27 mouse cellular contexts compared by ENCODE assay signal in the genomic region with DNA sequence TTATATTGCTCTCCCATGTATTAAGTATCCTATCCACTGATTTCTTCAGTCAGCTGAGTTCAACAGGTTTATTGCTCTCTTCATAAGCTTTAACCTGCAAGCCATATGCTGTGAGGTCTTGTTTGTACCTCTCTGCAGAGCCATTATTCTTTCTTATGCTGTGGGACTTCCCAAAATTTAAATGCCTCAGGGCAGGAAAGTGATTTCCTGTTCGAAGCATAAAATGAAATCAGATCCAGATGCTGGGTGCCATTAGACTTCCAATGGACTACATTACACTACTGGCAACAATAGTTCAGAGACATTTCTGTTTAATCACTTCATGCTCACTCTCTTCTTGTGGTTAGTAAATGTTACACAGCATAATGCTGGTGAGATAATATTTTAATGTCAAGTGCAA.
A peak's percentile ranks its signal among the peaks of the same experiment; 100 is the strongest.
DNase-seq lines count a peak whose midpoint lies in the region; ATAC-seq lines count a peak whose summit lies in the region.
"Had no signal": no experiment of that assay in that cellular context is flagged by ENCODE, and none has a peak within 500 bp of the region (broad histone marks: within the 10 kb centered on the region; RNA-seq: fewer than 3 reads in every experiment).

No protein-coding gene starts in this region.

- H3K27me3 ChIP-seq in embryonic facial prominence, embryonic 11.5 days (ENCODE audit: control insufficient read depth, insufficient read depth, low read length): no peaks in the 10 kb centered on the region
- no peaks in the 10 kb centered on the region for H3K27me3 ChIP-seq in embryonic facial prominence, embryonic 10.5 days (replicated peaks; ENCODE audit: low read depth, poor library complexity, severe bottlenecking)
- H3K27me3 ChIP-seq in limb, embryonic 11.5 days (ENCODE audit: control insufficient read depth, insufficient read depth, low read length): no peaks in the 10 kb centered on the region
- H3K27me3 ChIP-seq: embryonic facial prominence, embryonic 15.5 days; forebrain, embryonic 12.5 days; kidney, embryonic 15.5 days; liver, embryonic 13.5 days had no signal

- no peak overlapping the region for H3K9ac ChIP-seq in embryonic facial prominence, embryonic 11.5 days (replicated peaks; ENCODE audit: low read length)
- H3K9ac ChIP-seq in limb, embryonic 11.5 days (ENCODE audit: low read length): no peak overlapping the region
- H3K9ac ChIP-seq: embryonic facial prominence, embryonic 15.5 days; forebrain, embryonic 12.5 days; forebrain, postnatal 0 days; hindbrain, embryonic 14.5 days; kidney, embryonic 15.5 days; liver, embryonic 13.5 days had no signal

- DNase-seq in embryonic facial prominence, embryonic 11.5 days (ENCODE audit: low spot score): peak; percentile 91
- no peak for DNase-seq in embryonic facial prominence, embryonic 10.5 days (ENCODE audit: low spot score)
- peak; percentile 30 for DNase-seq in embryo, embryonic 11.5 days (ENCODE audit: low read depth, low spot score)
- DNase-seq in limb, embryonic 11.5 days (ENCODE audit: low spot score): peak; percentile 72
- DNase-seq in liver: no peak
- no peak for DNase-seq in heart, postnatal 14 days
- no peak for DNase-seq in frontal cortex, postnatal 36 days (ENCODE audit: low spot score in 2 of 2)
- DNase-seq: adrenal gland, postnatal 25 days; cerebellum, adult 11-12 months; cerebellum, adult 9-11 months; forebrain, postnatal 0 days; gastrocnemius, postnatal 25 days; heart, adult 18-20 months; heart, postnatal 4 days; kidney, adult 18-20 months; kidney, postnatal 25 days; liver, embryonic 13.5 days; lung, adult 18-20 months; midbrain, embryonic 14.5 days had no signal

- whole genome bisulfite sequencing in embryonic facial prominence, embryonic 11.5 days: 35% methylated on average over 1 of the region's 1 CpGs
- WGBS in embryonic facial prominence, embryonic 10.5 days: 34% methylated on average over 1 of the region's 1 CpGs
- 14% methylated on average over 1 of the region's 1 CpGs for WGBS in limb, embryonic 11.5 days

- no peak overlapping the region for H3K4me2 ChIP-seq in embryonic facial prominence, embryonic 11.5 days (ENCODE audit: low read depth, low read length)
- H3K4me2 ChIP-seq in limb, embryonic 11.5 days (ENCODE audit: low read depth, severe bottlenecking): no peak overlapping the region
- H3K4me2 ChIP-seq: embryonic facial prominence, embryonic 15.5 days; forebrain, embryonic 12.5 days; heart, embryonic 11.5 days; hindbrain, embryonic 14.5 days; kidney, embryonic 15.5 days; liver, embryonic 13.5 days had no signal

- no peaks in the 10 kb centered on the region for H3K36me3 ChIP-seq in embryonic facial prominence, embryonic 11.5 days (replicated peaks; ENCODE audit: control insufficient read depth, insufficient read depth, low read depth, low read length)
- no peaks in the 10 kb centered on the region for H3K36me3 ChIP-seq in embryonic facial prominence, embryonic 10.5 days (replicated peaks)
- no peaks in the 10 kb centered on the region for H3K36me3 ChIP-seq in limb, embryonic 11.5 days (ENCODE audit: control insufficient read depth, insufficient read depth, low read length)
- H3K36me3 ChIP-seq: embryonic facial prominence, embryonic 15.5 days; forebrain, embryonic 12.5 days; kidney, embryonic 15.5 days; liver, embryonic 13.5 days had no signal

- no peaks in the 10 kb centered on the region for H3K4me1 ChIP-seq in embryonic facial prominence, embryonic 11.5 days (ENCODE audit: control insufficient read depth, insufficient read depth, low read length)
- H3K4me1 ChIP-seq in embryonic facial prominence, embryonic 10.5 days: peaks cover 8% of the 10 kb centered on the region; the same call in 1 of the 2 replicates
- H3K4me1 ChIP-seq in limb, embryonic 11.5 days (ENCODE audit: control insufficient read depth, insufficient read depth, low read length): 0 out of 2 replicates have a peak, but pooled peaks cover 2% of the 10 kb centered on the region
- H3K4me1 ChIP-seq: embryonic facial prominence, embryonic 15.5 days; forebrain, embryonic 12.5 days; kidney, embryonic 15.5 days; liver, embryonic 13.5 days had no signal

- H3K27ac ChIP-seq in embryonic facial prominence, embryonic 11.5 days (replicated peaks; ENCODE audit: low read depth, low read length): no peak overlapping the region
- H3K27ac ChIP-seq in embryonic facial prominence, embryonic 10.5 days (replicated peaks): no peak overlapping the region
- H3K27ac ChIP-seq in limb, embryonic 11.5 days (replicated peaks; ENCODE audit: low read depth, low read length): no peak overlapping the region
- H3K27ac ChIP-seq: embryonic facial prominence, embryonic 15.5 days; forebrain, embryonic 12.5 days; hindbrain, embryonic 14.5 days; kidney, embryonic 15.5 days; left cerebral cortex, adult 2 months; liver, embryonic 13.5 days; macrophage had no signal

- intact Hi-C loops in heart, postnatal 14 days (cut with DNase I): no loop called here

- H3K9me3 ChIP-seq in embryonic facial prominence, embryonic 11.5 days (replicated peaks; ENCODE audit: control insufficient read depth, low read length): no peaks in the 10 kb centered on the region
- peaks cover 15% of the 10 kb centered on the region for H3K9me3 ChIP-seq in embryonic facial prominence, embryonic 10.5 days
- H3K9me3 ChIP-seq in limb, embryonic 11.5 days (ENCODE audit: control insufficient read depth, low read length): peaks cover 3% of the 10 kb centered on the region; the same call in 1 of the 2 replicates
- H3K9me3 ChIP-seq: kidney, embryonic 15.5 days; liver, embryonic 13.5 days had no signal

- ATAC-seq in embryonic facial prominence, embryonic 11.5 days (replicated peaks; ENCODE audit: insufficient number of reproducible peaks, low FRiP score, low TSS enrichment, low read depth): 0 out of 2 replicates have a peak, but pooled peaks have one; percentile 39
- peak; percentile 93 for ATAC-seq in limb, embryonic 11.5 days (ENCODE audit: insufficient number of reproducible peaks, low FRiP score, low TSS enrichment, low read depth)
- ATAC-seq: forebrain, postnatal 0 days; lung, postnatal 0 days had no signal

- no peak overlapping the region for H3K4me3 ChIP-seq in embryonic facial prominence, embryonic 11.5 days (ENCODE audit: low read depth, low read length)
- H3K4me3 ChIP-seq in embryonic facial prominence, embryonic 10.5 days: no peak overlapping the region
- no peak overlapping the region for H3K4me3 ChIP-seq in limb, embryonic 11.5 days (ENCODE audit: low read depth, low read length)
- H3K4me3 ChIP-seq: embryonic facial prominence, embryonic 15.5 days; forebrain, embryonic 12.5 days; kidney, embryonic 15.5 days; left cerebral cortex, adult 2 months; liver, embryonic 13.5 days had no signal

Comparison
In these comparisons a context has a peak if more than half of its experiments do, and no peak if none do; other contexts are left out.
1. DNase-seq: peak in embryonic facial prominence, embryonic 11.5 days (single experiment), embryo, embryonic 11.5 days (single experiment) and limb, embryonic 11.5 days (single experiment); none in embryonic facial prominence, embryonic 10.5 days (single experiment), liver (single experiment), heart, postnatal 14 days (0 of 2) and frontal cortex, postnatal 36 days (0 of 2).